Mouse (Mus musculus) adrenal gland, postnatal 25 days (tissue): ENCODE measurements at regions not wholly inside any gene's neighbourhood (a gene's known extent, or its start where the extent isn't known, plus 50 kb on each side); places are given as distances from the start of the nearest gene placed in this dataset.

Source experiments
- DNase-seq: peaks from one replicate; pipeline ENCODE4 v3.0.0; 2021; ENCODE audit warnings: mixed read lengths

- no peak for DNase-seq
Observed at GRCm38 (mm10) chr7:68440661-68441150, 167.1 kb downstream of the Fam169b start.

- DNase-seq = no peak
Observed at GRCm38 (mm10) chr7:68428946-68429345, 155.3 kb downstream of the Fam169b start.

DNA sequence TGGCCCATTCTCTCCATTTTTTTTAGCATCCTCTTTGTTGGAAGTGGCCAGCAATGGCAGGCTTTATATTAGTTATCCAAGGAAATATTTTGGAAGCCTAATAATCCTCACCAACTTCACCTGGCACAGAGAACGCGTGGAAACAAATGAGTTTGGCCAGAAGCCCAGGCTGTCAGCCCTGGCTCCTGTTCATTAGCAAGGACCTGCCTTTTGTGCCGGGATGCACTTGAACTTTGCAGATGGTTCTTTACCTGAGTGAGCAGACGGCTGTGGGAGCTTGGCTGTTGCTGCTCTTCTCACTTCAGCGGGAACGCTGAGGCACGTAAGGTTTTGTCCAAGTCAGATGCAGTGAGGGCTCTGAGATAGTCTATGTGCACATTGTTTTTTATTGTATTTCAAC is 142.3 kb downstream of the Fam169b start:
- DNase-seq = no peak

DNA sequence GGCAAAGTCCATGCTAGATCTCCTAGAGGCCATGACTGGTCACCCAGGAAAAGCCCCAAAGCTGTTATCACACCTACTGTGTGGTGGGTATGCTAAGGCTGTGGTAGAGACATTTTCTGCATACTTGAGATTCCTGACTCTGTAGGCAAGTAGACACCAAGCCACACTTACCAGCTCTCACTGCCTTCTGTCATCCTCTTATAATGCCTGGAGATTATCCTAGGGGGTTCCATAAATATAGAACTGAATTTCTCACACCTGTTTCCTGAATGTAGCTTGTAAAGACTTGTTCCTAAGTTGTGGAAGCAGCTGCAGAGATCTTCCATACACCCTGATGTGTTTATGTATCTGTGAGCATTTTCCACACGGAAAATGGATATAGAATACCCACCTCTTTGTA is 139.1 kb downstream of the Fam169b start:
- no peak for DNase-seq
